Mouse (Mus musculus): ENCODE measurements around the gene Iqce. TPM values are rescaled to one million over a fixed set of nuclear protein-coding genes. Genes with fewer than 3 reads are reported as not detected.
A peak's percentile ranks its signal among the peaks of the same experiment; 100 is the strongest.

Gene Iqce
- polyA plus RNA-seq (2012; rRNA removed): 42.4 and 49.9 TPM in 2 replicates

DNA sequence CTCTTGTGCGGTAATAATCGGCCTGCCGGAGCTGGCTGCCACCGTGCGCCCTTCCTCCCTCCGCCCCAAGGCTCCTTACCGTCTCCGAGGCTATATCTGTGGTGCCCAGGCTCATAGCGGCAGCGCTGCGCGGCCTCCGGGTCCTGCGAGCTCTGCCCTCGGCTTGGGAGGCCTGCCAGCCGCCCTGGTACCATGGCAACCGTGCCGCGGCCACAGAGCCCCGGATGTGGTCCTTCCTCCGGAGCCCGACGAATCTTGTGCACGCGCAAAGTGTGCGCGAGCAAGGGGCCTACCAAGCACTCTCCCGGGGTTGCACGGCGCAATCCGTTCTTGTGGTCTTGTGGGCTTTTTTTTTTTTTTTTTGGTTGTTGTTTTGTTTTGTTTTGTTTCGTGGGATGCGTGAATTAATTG is at the start of gene Iqce:
TSS of gene Iqce (minus strand) at position 276 of the 411 bp plus-strand sequence.
- peak; percentile 97 for DNase-seq (ENCODE audit: low read depth)
- TF ChIP-seq POLR2A (IDR thresholded peaks at IDR 0.05; ENCODE audit: borderline replicate concordance, extremely low read depth, insufficient read depth, insufficient read length, poor library complexity, severe bottlenecking) (peak; percentile 41; the same call in 1 of the 2 replicates), CTCF (IDR thresholded peaks at IDR 0.05; ENCODE audit: borderline replicate concordance, extremely low read depth, insufficient read depth, insufficient read length) (no peak)

DNA sequence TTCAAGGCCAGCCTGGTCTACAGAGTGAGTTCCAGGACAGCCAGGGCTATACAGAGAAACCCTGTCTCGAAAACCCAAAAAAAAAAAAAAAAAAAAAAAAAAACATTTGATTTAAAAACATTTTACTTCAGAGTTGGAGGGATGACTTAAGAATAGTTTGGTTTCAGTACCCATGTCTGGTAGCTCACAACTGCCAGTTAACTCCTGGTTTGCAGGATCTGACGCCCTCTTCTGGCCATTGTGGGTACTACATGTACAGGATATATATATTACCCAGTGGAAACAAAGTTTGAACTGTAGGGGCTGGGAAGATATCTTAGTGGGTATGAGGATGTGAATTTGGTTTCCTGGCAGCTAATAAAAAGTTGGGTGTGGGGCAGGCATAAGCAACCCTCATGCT is 48.7 kb upstream of the Iqce start:
- TF ChIP-seq CTCF (IDR thresholded peaks at IDR 0.05; ENCODE audit: borderline replicate concordance, extremely low read depth, insufficient read depth, insufficient read length) (peak; percentile 64; the same call in 1 of the 2 replicates), POLR2A (IDR thresholded peaks at IDR 0.05; ENCODE audit: borderline replicate concordance, extremely low read depth, insufficient read depth, insufficient read length, poor library complexity, severe bottlenecking) (no peak)
- DNase-seq (ENCODE audit: low read depth): peak; percentile 26

DNA sequence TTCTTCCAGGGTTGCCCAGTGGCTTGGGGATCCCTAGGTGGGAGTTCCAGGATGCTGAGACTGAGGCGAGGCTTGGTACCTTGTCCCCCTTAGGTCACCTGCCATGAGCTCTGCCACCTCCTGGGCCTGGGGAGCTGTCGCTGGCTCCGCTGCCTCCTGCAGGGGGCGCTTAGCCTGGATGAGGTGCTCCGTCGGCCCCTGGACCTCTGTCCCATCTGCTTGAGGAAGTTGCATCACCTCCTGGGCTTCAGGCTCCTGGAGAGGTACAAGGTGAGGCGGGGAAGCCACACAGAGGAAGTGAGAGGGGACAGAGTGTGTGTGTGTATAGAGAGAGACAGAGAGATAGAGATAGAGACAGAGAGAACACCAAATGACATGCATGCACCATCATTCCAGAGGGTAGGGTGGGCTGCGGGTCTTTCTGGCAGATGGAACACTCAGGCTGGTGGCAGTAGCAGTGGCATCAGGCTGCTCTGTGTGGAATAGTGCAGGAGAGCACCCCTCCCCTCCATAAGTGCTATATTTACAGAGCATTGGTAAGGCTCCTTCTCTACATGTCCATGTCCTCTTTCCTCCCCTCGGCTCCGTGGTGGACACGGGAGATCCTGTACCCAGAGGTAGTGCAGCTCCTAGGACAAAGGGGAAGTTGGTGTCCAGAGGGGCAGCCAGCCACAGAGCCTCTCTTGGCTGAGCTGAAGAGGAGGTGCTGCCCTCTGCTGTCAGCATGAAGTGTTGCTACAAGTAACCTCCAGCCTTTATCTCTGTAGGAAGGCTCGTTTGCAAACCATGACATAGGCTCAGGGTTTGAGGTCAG is 47.1 kb upstream of the Iqce start:
- peak; percentile 91 for DNase-seq (ENCODE audit: low read depth)
- TF ChIP-seq POLR2A (IDR thresholded peaks at IDR 0.05; ENCODE audit: borderline replicate concordance, extremely low read depth, insufficient read depth, insufficient read length, poor library complexity, severe bottlenecking) (no peak), CTCF (IDR thresholded peaks at IDR 0.05; ENCODE audit: borderline replicate concordance, extremely low read depth, insufficient read depth, insufficient read length) (peak; percentile 92)

DNA sequence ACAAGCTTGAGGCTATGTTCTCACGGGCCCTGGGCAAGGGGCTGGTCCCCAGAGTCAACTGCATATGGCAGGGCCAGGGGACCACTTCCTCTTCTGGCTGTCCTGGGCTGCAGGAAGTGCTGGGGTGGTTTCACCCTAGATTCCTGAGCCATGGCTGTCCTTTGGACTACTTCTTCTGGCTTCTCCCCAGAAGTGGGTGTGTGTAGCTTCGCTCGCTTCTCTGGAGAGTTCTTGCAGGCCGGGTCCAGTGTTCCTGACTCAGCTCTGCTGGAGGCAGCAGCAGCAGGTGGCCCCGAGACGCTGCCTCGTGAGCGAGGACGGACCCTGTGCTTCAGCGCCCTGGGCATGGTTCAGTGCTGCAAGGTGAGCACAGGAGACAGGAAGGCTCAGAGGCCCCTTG is 46.2 kb upstream of the Iqce start:
- DNase-seq (ENCODE audit: low read depth): no peak
- no peak for TF ChIP-seq POLR2A (IDR thresholded peaks at IDR 0.05; ENCODE audit: borderline replicate concordance, extremely low read depth, insufficient read depth, insufficient read length, poor library complexity, severe bottlenecking)
- no peak for TF ChIP-seq CTCF (IDR thresholded peaks at IDR 0.05; ENCODE audit: borderline replicate concordance, extremely low read depth, insufficient read depth, insufficient read length)

DNA sequence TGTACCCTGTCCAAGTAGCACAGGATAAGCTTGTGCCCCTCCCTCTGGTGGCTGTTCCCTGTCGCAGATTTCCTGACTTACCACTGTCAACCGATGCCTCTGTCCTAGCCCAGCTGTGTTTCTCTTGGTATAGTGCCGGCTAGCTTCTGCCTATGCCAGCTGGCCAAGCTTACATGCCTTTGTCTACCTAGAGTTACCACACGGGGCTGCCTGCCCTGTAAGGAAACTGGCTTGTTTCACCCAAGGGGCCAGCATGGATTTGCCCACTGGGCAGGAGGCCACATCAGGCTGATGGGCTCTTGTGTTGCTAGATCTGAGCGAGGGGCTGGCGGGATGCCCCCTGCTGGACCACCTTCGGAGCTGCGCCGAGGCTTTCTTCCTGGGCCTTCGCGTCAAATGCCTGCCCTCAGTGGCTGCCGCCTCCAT is 41.5 kb upstream of the Iqce start:
- TF ChIP-seq CTCF (IDR thresholded peaks at IDR 0.05; ENCODE audit: borderline replicate concordance, extremely low read depth, insufficient read depth, insufficient read length) (peak; percentile 56), POLR2A (IDR thresholded peaks at IDR 0.05; ENCODE audit: borderline replicate concordance, extremely low read depth, insufficient read depth, insufficient read length, poor library complexity, severe bottlenecking) (no peak)

DNA sequence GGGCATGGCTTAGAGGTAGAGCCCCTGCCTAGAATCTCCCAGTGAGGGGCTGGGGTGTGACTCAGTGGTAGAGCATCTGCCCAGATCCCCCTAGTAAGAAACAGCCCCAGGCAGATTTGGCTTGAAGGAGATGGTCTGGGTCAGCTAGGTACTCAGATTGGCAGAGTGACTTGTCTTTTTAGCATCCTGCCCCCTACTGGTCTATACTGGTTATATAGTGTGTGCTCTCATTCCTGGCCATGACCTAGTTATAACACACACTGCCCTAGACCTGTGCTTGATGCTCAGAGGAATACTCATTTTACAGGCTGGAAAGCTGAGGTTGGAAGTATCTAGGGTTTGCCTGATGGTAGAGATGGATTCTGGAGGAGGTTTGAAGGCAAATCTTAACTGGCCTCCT is 39.7 kb upstream of the Iqce start:
- peak; percentile 36 for DNase-seq (ENCODE audit: low read depth)
- TF ChIP-seq POLR2A (IDR thresholded peaks at IDR 0.05; ENCODE audit: borderline replicate concordance, extremely low read depth, insufficient read depth, insufficient read length, poor library complexity, severe bottlenecking) (no peak), CTCF (IDR thresholded peaks at IDR 0.05; ENCODE audit: borderline replicate concordance, extremely low read depth, insufficient read depth, insufficient read length) (peak; percentile 19; the same call in 1 of the 2 replicates)

More for the DNA sequence above, 41.5 kb upstream of the Iqce start:
- peak; percentile 74 for DNase-seq (ENCODE audit: low read depth)

DNA sequence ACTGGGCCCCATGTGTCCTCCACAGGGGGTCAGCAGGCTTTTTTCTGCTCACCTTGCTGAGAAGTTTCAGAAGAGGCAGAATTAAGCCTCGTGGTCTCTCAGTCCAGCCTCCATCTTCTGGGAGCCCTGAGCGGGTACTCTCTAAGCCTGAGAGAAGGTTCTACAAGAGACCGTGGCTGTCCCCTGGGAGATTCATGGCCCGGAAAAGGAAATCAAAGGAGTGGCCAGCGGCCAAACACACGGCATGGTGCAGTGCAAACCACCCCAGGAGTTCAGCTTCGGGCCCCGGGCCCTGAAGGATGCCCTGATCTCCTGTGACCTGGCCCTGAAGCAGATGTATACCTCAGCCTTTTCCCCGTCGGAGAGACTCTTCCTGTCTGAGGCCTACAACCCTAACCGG is 38.9 kb upstream of the Iqce start:
- no peak for TF ChIP-seq CTCF (IDR thresholded peaks at IDR 0.05; ENCODE audit: borderline replicate concordance, extremely low read depth, insufficient read depth, insufficient read length)
- DNase-seq (ENCODE audit: low read depth): no peak

DNA sequence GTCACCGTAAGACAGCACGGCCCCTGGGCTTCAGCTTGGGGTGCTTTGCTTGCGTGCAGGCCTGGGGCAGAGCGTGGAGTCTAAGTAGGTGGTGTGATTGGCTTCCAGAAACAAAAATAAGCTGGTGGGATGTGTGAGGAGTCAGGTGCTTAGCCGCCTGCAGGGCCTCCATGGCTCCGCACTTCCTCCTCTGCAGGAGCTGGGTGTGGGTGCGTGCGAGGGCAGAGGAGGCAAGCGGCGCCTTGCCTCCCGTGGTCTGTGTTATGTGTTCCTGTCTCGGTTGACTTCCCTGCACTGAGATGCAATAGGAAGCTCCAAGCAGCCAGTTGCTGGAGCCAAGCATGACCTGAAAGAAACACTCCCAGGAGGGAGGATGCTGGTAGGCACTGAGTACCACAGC is 37.6 kb upstream of the Iqce start:
- DNase-seq (ENCODE audit: low read depth): no peak
- TF ChIP-seq POLR2A (IDR thresholded peaks at IDR 0.05; ENCODE audit: borderline replicate concordance, extremely low read depth, insufficient read depth, insufficient read length, poor library complexity, severe bottlenecking) (no peak), CTCF (IDR thresholded peaks at IDR 0.05; ENCODE audit: borderline replicate concordance, extremely low read depth, insufficient read depth, insufficient read length) (no peak)

DNA sequence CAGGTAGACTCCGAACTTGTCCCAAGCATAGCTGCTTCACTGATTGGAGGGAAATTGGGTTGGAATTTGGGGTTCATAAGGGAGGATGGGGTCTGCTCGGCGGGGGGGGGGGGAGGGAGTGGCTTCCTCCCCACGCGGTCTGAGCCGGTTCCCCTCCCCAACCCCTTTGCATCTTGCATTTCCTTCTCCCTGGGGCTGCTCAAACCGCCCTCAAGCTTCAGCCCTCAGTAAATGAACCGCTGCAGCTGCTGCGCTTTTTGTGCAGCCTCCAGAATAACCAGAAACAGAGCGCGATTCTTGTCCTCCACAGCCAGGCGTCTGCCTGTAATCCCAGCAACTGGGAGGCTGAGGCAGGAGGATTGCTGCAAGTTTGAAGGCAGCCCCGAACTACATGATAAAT is 34.0 kb upstream of the Iqce start:
- TF ChIP-seq CTCF (IDR thresholded peaks at IDR 0.05; ENCODE audit: borderline replicate concordance, extremely low read depth, insufficient read depth, insufficient read length): no peak
- TF ChIP-seq POLR2A (IDR thresholded peaks at IDR 0.05; ENCODE audit: borderline replicate concordance, extremely low read depth, insufficient read depth, insufficient read length, poor library complexity, severe bottlenecking): no peak

DNA sequence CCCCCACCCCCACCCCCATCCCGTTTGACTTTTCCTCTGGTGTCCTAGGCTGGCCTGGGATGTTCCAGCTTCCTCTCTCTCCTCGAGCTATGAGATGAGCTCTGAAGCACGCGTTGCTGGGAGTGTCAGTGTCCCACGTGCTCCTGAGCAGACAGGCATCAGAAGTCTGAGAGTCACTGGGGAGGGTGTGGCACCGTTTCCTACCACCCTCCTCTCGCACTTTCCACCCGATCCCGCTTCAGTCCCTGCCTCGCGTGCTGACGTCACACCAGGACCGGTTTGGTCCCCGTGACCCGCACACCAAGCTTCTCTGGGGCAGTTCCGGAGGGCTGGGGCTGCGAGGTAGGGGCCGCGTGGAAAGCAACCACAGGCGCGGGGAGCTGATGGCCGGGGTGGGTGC is 33.1 kb upstream of the Iqce start:
- no peak for DNase-seq (ENCODE audit: low read depth)
- TF ChIP-seq CTCF (IDR thresholded peaks at IDR 0.05; ENCODE audit: borderline replicate concordance, extremely low read depth, insufficient read depth, insufficient read length) (no peak), POLR2A (IDR thresholded peaks at IDR 0.05; ENCODE audit: borderline replicate concordance, extremely low read depth, insufficient read depth, insufficient read length, poor library complexity, severe bottlenecking) (no peak)

More for the DNA sequence above, 34.0 kb upstream of the Iqce start:
- DNase-seq (ENCODE audit: low read depth): no peak

DNA sequence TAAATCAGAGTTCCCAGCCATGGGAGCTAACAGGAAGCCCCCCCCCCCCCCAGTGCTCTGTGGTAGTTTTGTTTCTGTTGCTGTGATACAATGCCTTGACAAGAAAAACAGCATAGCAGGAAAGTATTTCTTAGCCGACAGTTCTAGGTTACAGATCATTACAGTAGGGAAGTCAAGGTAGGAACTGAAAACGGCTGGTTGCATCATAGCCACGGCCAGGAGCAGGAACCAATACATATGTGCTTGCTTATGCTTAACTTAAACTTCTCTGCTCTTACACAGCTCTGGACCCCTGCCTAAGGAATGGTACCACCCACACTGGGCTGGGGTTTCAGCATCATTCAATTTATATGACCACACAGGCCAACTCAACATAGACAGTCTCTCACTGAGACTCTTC is 31.2 kb upstream of the Iqce start:
- TF ChIP-seq CTCF (IDR thresholded peaks at IDR 0.05; ENCODE audit: borderline replicate concordance, extremely low read depth, insufficient read depth, insufficient read length) (no peak), POLR2A (IDR thresholded peaks at IDR 0.05; ENCODE audit: borderline replicate concordance, extremely low read depth, insufficient read depth, insufficient read length, poor library complexity, severe bottlenecking) (no peak)

DNA sequence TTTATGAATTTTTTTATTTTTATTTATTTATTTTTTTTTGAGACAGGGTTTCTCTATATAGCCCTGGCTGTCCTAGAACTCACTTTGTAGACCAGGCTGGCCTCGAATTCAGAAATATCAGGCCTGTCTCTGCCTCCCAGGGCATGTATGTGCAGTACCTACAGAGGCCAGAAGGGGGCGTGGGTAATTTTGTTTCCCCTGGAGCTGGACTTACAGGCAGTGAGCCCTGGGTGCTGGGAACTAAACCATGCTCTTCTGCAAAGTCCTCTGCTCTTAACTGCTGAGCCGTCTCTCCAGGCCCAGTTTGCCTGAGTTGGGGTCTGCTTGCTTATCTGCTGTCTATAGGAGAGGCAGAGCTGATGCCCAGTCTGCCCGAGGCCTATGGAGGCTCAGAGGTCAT is 30.0 kb upstream of the Iqce start:
- no peak for DNase-seq (ENCODE audit: low read depth)
- no peak for TF ChIP-seq POLR2A (IDR thresholded peaks at IDR 0.05; ENCODE audit: borderline replicate concordance, extremely low read depth, insufficient read depth, insufficient read length, poor library complexity, severe bottlenecking)
- TF ChIP-seq CTCF (IDR thresholded peaks at IDR 0.05; ENCODE audit: borderline replicate concordance, extremely low read depth, insufficient read depth, insufficient read length): peak; percentile 53

More for the DNA sequence above, 31.2 kb upstream of the Iqce start:
- DNase-seq (ENCODE audit: low read depth): no peak
